Mouse (Mus musculus): ENCODE results near the gene Cachd1.

DNA sequence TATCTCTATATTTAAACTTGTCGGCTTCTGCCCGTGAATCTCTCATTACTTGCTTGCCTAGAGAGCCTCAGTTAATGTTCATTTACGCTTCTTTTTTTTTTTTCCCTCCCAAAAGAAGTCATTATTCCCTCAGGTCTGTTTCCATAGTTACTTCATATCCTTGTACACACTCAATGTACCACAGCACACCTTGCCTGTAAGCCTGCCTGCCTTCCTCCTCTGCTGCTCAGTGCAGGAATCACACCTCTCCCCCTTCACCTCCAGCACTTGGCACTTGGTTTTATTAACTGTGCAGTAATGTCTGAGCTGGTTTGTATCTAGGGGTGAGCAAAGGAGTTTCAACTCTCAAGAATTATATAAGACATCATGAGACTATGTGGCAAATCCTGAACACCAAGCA is 121.5 kb downstream of the Cachd1 start:
- no peak for TF ChIP-seq CTCF (IDR thresholded peaks at IDR 0.05; ENCODE audit: low read depth)
- no peak for TF ChIP-seq EP300 (IDR thresholded peaks at IDR 0.05; ENCODE audit: low read depth)

All from liver, postnatal 0 days (tissue).